Mouse (Mus musculus): ENCODE data around the gene Zfp592.
A peak's percentile ranks its signal among the peaks of the same experiment; 100 is the strongest.

The Zfp592 gene

DNA sequence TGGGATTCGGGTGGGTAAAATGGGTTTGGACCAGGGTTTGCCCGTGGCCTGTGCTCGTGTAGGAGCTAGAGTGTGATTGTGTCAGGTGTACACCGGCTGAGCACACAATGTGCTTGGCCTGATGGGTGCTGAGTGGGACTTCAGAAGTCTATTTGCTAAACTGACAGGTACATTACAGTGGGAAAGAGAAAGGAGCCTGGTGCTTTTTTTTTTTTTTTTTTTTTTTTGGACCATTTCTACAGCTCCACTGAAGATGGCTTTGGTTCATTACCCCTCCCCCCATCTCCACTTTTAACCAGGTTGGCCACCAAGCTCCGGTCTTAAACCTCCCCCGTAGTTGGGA lies 1.2 kb downstream of the Zfp592 start:
- peak in 1 of 2 experiments; percentile 15 for DNase-seq

DNA sequence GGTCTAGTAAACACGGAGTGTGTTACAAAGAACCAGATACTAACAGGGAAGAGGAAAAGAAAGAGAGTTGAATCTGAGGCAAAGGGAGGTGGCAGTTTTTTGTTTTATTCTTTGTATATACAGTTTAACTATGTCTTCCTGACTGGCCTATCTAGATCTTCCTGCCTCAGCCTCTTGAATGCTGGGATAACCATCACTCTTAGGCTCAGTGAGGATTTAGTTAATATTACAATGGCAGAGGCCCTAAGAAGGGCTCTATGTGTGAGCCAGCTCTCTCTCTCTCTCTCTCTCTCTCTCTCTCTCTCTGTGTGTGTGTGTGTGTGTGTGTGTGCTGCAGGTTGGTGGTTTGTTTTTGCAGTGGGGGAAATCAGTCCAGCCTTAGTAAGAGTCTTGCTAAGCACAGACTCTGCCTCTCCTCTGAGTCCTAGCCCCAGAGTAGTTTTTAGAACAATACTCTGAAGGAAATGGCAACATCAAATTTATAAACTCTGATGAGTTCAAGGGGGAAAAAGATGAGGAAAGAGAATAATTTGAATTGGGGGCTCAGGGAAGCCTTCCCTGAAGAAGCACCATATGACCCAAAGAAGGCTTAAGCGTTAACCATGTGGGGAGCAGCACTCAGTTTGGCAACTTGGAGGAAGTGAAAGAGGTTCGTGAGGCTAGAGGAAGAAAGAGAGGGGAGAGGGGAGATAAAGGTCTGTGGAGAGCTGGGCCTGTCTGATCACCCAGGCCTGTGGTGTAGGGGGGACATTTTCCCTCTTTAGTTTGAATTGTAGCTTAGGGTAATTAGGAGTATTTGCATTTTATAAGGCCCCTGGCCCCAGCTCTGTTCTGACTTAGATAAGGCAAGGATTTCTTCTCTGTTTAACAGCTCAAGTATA lies 2.0 kb downstream of the Zfp592 start:
- DNase-seq, result no peak

DNA sequence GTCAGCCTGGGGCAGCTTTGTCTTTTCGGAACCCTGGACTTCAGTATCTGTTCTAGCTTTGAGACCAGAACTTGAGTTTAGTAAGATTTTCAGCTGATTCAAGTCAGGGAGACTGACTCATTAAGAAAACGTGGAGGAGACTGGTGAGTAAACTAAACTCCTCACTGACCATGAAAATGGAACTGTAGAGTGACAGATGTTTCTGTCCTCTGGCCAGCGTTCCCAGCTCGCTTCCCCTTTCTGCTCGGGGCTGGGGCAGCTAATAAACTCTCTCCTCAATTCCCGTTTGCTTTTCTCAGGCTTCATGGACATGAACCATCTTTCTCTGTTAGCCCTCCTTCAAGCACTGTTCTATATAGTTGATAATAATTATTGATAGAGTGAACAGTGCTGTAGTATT lies 4.3 kb downstream of the Zfp592 start:
- DNase-seq, result no peak

DNA sequence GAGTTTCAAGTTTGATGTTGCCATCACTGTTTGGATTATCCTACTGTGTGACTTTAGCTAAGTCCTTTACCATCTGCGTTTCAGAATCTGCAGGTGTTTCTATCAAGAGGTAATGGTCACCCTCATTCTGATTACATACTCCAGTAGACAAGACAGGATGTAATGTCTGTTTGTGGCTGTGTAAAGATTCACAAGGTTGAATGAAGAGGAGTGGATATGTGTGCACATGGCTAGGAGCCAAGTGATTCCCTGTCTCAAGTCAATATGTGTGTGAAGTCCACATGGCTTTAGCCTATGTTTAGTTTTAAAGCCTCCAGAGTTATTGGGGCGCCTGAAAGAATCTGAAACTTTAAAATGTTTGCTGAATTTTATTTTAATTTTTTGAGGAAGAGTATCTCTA lies 6.1 kb downstream of the Zfp592 start:
- no peak for DNase-seq

DNA sequence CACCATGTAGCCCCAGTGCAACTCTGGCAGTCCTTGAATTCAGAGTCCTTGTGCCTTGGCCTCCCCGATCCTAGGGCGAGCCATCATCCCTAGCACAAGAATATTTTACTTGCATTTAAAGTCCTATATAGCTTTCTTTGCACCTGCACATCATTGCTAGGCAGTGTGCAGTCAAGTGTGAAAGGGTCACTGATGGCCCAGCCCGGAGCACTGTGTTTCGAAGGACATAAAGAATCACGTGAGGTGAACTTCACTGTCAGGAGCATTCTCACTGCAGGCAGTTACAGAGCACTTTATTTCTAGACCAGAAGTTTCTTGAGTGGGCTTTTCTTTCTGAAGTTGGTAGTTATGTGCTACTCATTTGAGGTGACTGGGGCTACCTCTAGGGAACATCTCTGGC lies 8.4 kb downstream of the Zfp592 start:
- no peak for DNase-seq

DNA sequence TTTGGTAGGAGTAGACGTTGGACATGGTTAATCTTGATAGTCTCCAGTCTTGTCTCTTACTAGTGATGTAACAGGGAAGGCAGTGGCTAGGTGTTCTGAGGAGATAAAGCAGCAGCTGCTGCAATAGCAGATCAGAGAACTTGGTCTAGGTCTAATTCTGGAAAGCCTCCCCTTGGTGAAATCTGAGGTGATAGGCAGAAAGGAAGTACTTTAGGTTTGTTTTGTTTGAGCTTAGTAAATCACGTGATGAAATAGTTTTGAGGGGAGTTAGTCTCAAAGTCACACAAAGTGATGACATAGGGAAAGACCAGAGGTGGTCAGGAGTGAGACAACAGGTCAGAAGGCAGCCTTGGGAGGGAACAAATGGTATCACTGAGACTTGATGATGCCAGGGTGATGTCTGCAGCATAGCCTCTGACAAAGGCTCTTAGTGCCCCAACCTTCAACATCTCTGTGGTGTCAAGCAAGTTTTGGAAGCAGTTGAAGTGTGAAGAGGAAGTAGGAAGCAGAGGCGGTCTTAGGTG lies 11.1 kb downstream of the Zfp592 start:
- no peak for DNase-seq

DNA sequence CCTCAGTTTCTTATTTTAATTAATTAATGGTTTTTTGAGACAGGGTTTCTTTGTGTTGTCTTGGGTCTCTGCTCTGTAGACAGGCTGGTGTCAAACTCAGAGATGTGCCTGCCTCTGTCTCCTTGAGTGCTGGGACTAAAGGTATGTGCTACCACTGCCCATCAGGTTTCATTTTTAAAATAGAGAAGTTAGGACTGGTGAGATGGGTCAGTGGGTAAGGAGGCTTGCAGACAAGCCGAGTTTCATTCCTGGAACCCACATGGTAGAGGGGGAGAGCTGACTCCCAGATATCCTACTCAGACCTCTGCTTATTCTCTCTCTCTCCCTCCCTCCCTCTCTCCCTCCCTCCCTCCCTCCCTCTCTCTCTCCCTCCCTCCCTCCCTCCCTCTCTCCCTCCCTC lies 12.5 kb downstream of the Zfp592 start:
- no peak for DNase-seq

DNA sequence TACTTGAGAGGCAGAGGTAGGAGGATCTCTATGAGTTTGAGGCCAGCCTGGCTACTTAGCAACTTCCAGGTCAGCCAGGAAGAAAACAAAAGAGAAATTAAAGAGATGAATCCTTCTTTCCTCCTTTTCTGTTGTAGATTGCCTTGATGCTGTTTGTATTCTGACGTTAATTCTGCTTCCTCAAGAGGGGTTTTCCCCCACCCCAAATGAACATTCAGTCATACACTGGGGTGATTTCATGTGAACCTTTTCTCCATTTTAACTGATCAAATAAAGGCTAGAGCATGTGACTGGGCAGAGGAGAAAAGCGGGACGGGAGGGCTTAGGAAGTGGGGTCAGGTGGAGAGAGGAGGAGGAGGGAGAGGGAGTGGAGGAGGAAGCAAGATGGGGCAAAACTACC lies 14.8 kb downstream of the Zfp592 start:
- no peak for DNase-seq

DNA sequence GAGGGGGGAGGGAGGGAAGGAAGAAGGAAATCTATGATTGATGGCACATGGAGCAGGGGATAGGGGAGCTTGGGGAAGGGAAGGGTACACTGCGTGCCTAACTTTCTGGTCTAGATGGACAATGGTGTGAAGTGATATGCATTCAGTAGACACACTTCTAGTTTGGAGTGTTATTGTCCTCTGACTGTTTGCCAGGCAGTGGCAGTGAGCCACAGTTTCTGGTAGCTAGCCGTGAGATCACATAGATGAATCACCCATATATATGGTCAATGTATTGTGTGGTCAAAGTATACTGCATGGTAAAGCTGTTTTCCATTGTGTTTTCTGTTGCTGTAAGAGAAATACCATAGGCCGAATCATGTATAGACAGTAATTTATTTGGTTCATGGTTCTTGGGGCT lies 18.1 kb downstream of the Zfp592 start:
- DNase-seq, result no peak

DNA sequence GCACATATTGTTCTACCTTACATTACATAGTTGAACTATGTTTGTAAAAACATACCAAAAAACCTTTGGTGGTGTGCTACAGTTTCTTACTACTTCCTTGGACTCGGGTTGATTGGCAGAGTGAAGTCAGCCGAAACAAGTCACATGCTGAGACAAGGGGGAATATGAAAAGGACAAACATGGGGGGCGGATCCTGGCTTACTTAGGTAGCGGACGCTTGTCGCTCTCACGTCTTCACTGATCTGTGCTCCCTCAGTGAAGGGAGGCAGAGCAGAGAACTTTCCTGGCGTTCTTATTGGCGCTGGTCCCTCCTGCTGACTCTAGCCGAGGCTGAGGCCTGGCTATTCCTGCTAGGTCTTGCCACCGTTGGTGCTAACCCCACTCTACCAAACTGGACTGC lies 26.8 kb downstream of the Zfp592 start:
- DNase-seq, result no peak

DNA sequence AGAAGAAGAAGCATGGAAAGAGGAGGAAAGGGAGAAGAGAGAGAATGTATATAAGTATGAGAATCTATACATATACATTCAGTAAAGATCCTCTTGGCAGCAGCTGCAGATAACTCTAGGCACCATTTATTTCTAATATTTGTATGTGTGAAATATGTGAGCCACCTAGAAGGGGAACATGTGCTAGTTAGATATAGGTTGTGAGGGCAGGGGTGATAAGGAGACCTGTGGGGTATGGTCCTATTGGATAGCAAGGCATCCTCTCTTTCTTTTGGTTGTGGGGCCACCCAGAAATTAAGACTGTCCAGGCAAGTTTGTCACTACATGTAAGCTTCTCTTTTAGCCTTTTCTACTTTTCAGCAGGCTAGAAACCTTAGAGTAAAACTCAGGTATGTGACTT lies 29.2 kb downstream of the Zfp592 start:
- no peak for DNase-seq

DNA sequence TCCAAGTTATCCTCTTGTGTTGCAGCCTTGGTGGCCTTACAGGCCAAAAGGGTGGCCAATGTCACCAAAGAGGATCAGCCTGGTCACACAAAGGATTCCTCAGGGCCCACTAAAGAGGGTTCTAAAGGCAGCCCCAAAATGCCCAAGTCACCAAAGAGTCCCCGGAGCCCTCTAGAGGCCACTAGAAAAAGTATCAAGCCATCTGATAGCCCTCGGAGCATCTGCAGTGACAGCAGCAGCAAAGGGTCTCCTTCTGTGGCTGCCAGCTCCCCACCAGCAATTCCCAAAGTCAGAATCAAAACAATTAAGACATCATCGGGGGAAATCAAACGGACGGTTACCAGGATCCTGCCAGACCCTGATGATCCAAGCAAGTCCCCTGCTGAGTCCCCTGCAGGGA lies 30.6 kb downstream of the Zfp592 start:
- DNase-seq, result no peak

DNA sequence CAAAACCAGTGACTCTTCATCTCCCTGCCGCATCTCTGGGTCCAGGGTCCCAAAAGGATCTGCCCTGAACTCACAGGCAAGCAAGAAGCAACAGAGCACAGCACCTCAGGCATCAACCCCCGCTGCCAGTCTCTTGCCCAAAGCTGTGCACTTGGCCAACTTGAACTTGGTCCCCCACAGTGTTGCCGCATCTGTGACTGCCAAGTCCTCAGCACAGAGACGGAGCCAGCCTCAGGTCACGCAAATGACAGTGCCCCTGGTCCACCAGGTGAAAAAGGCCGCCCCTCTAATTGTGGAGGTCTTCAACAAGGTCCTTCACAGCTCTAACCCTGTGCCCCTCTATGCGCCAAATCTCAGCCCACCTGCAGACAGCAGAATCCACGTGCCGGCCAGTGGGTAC lies 31.2 kb downstream of the Zfp592 start:
- DNase-seq, result no peak

DNA sequence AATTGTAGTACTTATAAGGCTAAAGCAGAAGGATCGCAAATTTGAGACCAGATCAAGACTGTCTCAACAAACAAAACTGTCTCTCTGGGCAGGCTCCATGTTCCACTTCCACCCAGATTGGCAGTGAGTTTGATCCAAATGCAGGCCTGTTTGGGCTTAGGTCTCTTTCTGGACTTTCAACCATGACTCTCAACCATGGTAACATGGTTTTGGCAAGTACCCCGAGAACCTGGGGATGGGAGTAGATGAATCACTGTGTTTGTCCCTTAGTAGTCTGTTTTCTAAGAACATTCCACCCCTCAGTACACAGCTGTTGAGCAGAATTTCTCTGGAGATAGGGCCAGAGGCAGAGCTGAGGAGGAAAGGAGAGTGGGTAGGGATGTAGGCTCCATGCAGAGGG lies 32.3 kb downstream of the Zfp592 start:
- DNase-seq, result no peak

DNA sequence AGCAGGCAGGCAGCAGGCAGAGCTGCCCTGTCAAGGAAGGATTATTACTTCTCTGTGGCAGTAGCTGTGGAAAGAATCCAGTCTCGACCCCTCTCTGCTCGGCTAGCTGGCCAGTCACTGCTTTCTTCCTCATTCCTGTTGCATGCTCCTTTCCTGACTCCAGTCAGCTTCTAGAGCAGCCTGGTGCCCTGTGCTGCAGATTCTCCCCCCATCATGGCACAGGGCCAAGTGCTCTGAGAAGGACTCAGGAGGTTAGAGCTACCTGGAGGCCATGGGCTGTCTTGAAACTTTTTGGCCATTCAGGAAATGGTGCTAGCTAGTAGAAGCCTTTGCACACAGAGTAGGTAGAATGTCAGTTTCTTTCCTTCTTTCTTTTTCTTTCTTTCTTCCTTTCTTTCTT lies 46.2 kb downstream of the Zfp592 start:
- no peak for DNase-seq

DNA sequence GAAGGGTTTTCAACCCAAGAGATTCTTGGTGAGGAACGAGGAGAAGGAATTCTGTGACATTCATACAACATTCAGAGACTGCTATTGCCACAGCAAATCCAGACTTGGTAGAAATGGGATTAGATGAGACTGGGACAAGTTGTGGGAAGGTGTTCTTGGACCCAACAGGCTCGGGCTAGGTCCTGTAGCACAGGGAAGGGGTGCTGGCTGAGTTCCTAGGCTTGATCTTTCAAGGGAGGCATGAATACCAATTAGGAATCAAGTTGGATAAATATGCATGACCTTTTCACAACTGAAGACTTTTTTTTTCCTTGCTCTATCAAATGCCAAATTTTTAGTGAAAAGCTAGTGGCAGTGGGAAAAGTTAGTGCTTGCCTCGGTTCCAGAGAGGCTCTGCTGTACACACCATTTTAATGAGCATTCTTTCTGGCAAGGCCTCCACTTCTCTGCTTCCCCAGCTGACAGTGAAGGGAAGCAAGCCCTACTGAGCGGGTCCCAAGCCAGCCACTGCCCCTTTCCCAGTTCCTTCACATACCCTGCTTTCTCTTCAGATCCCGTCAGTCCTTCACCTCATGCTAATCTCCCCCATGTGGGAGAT lies 49.6 kb downstream of the Zfp592 start:
- no peak for DNase-seq

DNA sequence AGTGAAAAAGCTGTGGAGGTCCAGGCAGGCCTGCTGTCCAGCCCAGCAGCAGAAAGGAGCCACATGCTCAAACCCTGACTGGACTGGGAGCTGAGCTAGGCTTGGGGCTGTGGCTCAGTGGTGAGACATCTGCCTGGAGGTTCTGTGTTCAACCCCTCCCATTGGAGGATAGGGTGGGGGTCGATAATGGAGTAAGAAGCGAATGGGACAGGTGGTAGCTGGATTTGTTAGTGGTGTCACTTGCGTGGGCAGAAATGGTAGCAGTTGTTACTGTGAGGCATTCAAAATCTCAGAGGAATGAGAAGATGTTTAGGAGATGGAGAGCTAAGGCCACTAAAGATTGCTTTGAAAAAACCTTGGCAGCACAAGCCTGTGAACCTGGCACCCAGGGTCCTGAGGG lies 54.4 kb downstream of the Zfp592 start:
- no peak for DNase-seq

DNA sequence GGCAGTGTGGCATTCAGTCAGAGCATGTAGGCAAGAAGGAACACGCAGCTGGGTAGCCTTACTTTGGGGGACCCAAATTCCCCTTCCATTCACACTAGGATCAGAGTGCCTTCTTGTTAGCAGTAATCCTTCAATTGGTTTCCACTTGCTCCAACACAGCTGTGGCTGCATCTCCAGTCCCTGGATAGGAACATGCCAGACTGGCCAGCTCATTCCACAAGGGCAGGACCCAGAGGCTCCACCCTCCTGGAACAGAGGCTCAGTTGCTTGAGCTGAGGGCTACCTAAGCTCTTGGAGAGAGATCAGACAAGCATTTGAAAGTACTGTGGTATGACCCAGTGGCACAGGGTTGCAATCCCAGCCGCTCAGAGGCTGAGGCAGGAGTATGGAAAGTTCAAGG lies 55.0 kb downstream of the Zfp592 start:
- DNase-seq, result no peak

DNA sequence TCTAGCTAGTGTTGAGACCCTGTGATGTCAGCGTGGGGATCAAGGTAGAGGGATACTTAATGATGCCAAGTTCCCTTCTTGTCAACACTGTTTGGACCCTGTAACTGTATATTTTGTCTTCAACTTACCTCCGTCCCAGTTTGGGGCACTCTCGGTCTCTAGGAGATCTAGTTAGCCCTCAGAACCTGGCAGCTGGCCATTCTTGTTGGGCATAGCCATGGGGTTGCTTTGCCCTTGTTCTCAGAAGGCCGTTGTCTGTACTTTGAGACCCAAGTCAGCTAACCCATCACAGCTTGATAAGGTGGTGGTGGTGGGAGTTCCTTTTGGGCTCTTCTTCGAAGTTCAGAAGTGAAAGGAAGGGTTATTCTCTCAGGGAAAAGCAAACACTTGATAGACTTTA lies 56.5 kb downstream of the Zfp592 start:
- no peak for DNase-seq

DNA sequence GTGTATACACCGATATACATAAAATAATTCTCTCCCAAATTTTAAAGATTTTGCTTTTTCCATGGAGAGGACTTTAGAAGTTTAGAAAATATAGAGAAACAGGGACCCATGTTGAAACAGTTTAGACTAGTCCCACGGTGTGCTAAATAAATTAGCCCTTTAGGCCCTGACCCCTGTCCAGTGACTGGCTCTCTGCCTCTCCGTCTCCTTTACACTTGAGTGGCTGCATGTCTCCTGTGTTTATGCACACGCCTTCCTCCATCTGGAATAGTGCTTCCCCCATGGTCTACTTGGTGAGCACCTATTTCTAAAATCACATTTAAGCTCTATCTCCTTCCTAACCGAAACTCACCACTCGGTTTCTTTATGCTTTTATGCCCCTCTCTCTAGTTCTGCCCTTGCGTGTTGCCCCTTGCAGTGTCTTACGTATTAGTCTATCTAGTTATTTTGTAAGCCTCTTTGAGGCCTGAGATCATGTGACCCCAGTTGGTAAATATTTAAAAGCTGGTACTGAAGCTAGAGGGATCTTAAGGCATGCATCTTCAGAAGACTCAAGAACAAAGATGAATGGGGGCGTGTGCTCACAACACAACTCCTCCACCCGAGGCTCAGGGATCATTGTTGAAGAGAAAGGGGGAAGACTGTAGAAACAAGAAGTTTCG lies 62.4 kb downstream of the Zfp592 start:
- DNase-seq, result no peak

DNA sequence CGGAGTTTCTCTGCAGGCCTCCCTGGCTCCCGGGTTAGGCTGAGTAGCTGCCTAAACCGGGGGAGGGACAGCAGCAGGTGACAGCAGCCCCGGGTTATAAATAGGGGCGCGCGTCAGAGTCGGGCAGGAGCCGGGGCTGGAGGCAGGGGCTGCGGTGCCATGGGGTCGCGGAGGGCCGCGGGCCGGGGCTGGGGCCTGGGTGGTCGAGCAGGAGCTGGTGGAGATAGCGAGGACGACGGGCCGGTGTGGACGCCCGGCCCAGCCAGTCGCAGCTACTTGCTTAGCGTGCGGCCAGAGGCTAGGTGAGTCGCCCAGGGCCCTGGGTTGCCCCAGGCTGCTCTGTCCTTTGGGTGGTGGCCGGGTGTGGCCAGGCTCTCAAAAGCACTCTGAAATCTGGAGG lies 64.0 kb downstream of the Zfp592 start, which contains the start of gene Alpk3:
TSS of gene Alpk3 (plus strand) at position 130 of the 400 bp plus-strand sequence.
- DNase-seq, result no peak

DNA sequence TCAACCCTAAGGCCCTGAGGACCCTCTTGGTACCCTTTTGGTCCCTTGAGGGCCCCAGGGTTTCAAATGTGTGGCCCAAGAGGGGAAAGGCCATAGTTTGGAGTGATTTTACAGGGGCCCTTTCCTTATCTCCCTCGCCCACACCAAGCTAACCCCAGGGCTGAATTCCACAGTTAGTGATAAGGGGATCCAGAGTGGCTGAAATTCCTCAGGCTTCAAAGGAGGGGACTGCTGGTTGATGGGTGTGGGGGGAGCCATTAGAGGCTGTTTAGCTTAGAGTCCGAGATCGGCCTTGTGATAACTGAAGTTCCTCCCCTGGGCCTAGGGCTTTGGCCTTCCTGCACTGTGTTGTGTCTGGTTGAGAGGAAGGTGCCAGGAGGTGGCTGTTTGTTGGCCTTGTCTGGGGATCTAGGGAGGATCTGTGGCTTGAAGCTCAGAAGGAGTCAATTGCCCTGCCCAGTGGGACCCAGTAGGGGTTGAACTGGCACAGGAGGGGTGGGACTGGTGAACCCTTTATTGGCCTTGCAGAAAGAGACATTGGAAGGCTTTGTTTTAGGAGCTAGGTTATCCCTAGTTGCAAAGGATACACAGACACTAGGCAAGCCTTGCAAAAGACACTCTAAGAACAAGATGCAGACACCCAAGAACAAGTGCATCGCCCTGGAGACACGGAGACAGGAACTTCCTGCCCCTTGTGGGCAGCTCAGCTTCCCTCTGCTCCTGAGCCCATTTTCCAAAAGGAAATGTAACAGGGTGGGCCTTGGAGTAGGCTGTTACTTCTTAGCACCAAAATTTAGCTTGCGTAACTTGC lies 64.6 kb downstream of the Zfp592 start:
- no peak for DNase-seq

DNA sequence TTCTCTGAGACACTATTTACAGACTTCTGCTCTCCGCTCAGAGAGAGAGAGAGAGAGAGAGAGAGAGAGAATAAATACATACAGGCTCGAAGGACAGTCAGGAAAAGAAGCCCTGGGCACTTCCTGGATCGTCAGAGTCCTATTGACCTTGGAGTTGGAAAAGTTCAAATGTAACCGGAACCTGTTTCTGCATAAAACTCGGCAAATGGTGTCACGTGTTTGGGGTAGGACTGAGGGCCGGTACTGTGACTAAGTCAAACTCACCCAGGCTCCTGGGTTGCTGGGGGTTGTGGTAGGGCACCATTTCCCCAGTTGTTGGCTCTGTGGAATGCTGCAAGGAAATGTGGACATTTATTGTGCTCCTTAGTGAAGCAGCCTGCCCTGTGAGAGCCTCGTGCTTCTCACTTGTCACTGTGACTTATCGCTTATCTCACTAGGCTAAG lies 65.3 kb downstream of the Zfp592 start:
- DNase-seq, result no peak
